Mouse (Mus musculus): Measurements from ENCODE around the gene Krt36.

The Krt36 gene

DNA sequence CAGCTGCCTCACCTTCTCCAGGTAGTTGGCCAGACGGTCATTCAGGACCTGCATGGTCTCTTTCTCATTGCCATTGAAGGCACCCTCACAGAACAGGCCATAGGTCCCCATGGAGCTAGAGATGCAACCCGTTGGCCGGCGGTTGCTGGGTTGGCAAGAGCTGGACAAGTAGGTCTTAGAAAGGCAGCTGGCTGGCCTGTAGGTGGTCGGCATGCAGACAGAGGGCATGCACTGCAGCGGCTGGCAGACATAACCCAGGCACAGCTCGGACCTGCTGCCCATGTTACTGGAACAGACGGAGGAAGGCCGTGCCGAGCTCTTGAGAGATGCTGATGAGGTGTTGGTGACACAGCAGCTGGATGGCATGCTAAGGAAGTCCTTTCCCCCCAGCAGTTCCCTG is 17.6 kb downstream of the Krt36 start, which contains the start of gene Krt32:
Gene Krt32 (minus strand): TSS at position 366 of the 400 bp plus-strand sequence.
- DNase-seq, result no peak

DNA sequence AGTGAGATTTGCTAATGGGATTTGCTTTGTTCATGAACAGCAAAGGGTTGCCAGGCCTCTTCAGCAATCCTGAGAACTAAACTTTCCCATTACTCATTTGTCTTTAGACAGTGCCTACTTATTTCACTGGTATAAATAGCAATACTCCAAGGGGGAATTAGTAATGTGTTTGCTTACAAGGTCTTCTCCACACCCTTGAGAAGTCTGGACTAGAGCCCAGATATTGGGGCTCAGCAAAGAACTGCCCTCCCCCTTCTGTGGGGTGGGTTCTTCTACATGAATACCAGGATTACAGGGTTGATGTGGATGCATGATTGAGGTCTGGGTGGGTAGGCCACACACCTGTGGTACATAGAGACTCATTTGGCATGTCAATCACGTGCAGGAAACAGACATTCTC is 31.6 kb downstream of the Krt36 start:
- DNase-seq, result no peak

GRCm38 (mm10) chr11:100067293-100068036 is 38.0 kb downstream of the Krt36 start:
- no peak for DNase-seq

- DNase-seq, result no peak
These were observed 39.0 kb downstream of the Krt36 start for GRCm38 (mm10) chr11:100066236-100067010.

GRCm38 (mm10) chr11:100058875-100059274 is 46.6 kb downstream of the Krt36 start:
- DNase-seq, result no peak

DNA sequence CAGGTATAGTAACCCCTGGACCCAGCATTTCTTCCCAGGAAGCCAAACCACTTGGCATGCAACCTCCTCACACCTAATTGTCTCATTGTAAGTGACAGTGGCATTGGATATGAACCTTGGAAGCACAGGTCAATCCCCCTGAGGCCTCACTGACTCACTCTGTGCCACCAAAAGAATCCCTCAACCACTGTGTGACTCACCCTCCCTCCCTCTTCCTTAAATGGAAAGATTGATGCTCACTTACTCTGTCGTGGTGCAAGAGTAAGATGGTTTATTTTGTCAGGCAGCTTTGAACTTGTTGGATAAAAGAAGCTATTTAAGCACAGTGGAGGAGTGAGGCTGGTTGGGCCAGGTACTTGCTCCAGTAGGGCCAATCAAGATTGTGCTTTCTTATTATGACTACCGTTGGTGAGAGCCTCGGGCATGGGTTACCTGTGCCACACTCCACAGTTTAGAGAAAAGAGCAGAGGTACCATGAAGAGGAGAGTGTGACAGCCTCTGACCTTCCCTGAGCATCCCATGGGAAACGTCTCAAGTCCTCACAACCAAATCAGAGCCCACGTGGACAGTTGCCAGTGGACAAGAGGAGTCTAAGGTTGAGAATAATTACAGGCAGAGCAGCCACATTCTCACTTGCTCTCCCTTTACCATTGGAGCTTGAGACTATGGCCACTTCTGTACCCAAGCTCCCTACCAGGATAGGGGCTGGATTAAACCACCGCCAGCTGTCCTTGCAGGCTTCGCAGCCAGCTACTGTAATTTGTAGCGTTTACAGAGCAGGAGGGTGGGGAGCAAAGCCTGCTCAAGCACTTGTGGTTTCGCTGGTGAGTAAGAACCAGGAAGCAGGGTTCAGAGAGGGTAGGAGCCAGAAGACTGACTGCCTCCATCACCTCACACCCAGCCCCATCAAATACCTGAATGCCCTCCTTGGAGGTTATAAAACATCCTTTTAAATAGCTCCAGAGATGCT is 49.5 kb downstream of the Krt36 start:
- no peak for DNase-seq
